Mouse (Mus musculus): ENCODE measurements around the gene Dnttip2. TPM values are rescaled to one million over a fixed set of nuclear protein-coding genes. Genes with fewer than 3 reads are reported as not detected.
A peak's percentile ranks its signal among the peaks of the same experiment; 100 is the strongest.

Gene Dnttip2
- polyA plus RNA-seq (2012) = 9.3 and 10.1 TPM in 2 replicates

DNA sequence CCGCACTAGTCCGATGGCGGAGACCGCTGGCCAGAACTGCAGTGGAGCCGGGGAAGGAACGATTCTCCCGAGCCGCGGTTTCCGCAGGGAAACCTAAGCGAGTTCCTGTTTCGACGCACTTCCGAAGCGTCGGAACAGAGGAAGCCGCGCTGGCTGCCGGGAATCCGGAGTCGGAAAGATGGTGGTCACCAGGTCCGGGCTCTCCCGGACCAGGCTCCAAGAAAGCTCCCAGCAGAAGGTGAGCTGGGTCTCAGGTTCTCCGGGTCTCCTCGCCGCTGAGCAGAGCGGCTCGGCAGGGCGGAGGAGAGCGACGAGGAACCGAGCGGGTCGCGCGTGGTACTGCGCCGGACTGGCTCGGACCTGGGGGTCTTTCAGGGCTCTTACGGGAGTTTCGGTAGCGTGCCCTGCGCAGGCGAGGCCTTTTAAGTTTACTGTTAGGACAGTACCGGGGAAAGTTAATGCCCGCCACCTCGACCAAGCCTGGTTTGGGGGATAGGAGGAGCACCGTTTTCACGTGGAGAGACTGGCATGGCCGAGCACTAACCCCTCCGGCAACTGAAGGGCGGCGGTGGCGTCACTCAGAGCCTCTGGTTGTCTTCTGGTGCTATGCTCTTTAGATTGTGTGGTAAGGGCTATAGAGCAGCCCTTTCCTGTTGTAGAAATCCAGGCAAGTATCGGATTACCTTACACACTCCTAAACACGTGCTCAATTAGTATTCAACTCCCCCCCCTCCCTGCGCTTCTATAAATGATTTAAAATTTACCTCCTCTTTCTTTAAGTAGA, at the start of gene Dnttip2:
Gene Dnttip2, plus strand, starts transcription at position 148 of the 784 bp plus-strand sequence.
- no peak for TF ChIP-seq GATA1 (IDR thresholded peaks at IDR 0.05; ENCODE audit: low read length)

DNA sequence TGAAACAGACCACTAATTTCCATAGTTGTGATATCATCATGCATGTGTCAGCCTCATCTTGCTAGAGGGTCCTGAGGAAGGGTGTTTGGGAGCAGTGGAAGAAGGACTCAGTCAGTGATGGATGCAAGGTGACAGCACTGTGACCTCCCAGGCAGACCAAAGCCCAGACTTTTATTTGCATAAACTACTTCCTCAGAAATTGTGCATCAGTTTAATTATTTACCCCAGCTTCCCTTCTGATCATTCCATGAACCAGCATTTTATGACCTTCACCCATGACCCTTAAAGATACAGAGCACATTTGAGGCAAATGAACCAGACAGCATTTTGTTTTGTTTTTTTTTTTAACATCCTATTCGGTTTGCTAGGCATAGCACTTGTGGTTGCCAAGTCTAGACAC, 38.4 kb upstream of the Dnttip2 start:
- TF ChIP-seq GATA1 (IDR thresholded peaks at IDR 0.05; ENCODE audit: low read length) = no peak

DNA sequence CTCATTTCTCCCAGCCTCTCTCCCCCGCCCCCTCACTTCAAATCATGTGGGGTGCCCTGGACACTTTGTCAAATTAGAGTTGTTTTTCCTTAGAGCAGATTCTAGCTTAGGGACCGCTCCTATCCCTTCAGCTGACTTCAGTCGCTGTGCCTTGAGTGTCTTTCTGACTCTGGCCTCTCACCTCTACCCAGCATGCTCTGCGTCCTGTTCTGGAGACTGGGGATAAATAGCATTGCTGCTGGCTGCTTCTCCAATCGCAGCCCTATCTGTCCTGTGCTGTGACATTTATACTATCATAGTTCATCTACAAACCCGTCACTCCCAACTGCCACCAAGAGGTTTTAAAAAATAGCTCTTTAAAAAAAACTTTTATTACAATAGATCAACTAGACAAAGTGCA, 31.3 kb upstream of the Dnttip2 start:
- TF ChIP-seq GATA1 (IDR thresholded peaks at IDR 0.05; ENCODE audit: low read length) = peak; percentile 24

DNA sequence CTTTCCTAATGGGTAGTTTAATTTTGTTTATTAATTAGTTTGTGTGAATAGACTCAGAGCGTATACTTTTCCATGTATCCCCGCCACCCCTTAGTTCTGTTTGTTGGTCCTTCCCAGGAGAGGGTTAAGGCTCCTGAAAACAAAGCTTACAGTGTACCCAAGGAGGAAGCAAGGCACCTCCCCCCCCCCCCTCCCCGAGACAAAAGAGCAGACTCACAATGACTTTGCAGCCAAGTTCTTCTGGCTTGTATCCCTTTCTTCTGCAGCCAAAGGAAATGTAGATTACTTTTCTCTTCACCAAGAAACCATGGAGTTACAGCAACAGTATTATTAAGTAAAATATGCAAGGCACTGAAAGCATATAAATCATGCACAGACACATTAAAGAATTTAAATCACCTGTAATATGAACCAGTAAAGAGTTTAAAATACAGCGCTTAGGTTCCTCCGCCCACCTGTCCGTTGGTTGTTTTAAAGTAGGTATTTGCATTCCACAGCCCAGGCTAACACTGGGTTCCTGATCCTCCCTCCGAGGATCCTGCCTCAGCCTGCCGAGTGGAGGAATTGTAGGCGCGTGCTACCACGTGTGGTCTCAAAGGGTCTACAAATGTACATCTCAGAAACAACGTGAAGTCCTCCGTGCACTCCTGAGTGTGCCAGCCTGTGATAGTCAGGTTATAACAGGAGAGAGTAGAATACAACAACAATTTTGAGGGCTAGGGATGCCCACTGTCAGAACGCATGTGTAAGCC, 30.6 kb upstream of the Dnttip2 start:
- no peak for TF ChIP-seq GATA1 (IDR thresholded peaks at IDR 0.05; ENCODE audit: low read length)

DNA sequence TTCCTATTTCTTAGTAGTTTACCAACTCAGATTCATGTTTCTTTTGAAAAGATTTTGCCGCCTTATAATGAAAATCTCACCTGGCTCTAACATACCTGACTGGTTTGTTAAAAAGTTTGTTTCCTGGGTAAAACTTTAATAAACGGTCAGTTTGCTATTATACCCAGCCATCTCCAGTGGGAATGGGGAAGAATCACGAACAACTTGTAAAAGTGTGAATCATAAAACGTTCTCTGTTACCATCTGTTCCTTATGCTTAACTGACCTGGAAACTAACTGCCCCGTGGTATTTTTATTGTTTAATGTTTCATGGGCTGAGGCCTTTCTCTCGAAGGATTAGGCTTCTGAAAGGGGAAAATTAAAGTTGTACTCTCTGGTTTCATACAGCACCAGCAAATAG, 29.4 kb upstream of the Dnttip2 start:
- no peak for TF ChIP-seq GATA1 (IDR thresholded peaks at IDR 0.05; ENCODE audit: low read length)

GRCm38 (mm10) chr3:122245215-122245877, 28.8 kb upstream of the Dnttip2 start, which contains the start of gene Gclm:
TSS of gene Gclm (plus strand) at chr3:122245557.
- no peak for TF ChIP-seq GATA1 (IDR thresholded peaks at IDR 0.05; ENCODE audit: low read length)

DNA sequence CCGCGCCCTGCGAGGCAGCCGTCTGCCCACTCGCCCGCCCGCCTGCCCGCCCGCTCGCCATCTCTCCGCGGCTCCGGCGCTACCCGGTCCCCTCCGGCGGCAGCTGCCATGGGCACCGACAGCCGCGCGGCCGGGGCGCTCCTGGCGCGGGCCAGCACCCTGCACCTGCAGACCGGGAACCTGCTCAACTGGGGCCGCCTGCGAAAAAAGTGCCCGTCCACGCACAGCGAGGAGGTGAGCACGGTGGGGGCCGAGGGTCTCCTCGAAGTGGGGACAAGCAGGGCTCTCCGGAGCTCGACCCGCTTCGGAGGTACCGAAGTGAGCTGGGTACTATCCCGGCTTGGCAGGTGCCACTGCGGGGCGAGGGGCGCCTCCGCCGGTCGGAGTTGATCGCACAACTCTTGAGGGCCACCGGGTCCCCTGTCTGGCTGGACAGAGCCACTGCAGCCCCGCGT, 28.3 kb upstream of the Dnttip2 start:
- no peak for TF ChIP-seq GATA1 (IDR thresholded peaks at IDR 0.05; ENCODE audit: low read length)

DNA sequence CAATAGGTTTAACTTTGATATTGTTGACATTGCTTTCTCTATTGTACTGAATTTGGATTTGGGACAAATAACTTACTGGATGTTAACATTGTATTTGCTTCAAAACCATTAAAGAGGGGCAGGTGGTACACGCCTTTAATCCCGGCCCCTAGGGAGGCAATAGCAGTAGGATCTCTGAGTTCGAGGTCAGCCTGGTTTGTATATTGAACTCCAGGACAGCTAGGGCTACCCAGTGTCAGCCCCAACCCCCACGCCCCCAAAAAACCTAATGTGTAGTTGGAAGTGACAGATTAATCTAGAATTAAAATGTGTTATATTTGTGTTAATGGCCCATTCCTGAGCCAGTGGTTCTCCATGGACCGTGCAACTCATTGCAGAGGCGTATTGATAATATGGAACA, 27.8 kb upstream of the Dnttip2 start:
- no peak for TF ChIP-seq GATA1 (IDR thresholded peaks at IDR 0.05; ENCODE audit: low read length)

DNA sequence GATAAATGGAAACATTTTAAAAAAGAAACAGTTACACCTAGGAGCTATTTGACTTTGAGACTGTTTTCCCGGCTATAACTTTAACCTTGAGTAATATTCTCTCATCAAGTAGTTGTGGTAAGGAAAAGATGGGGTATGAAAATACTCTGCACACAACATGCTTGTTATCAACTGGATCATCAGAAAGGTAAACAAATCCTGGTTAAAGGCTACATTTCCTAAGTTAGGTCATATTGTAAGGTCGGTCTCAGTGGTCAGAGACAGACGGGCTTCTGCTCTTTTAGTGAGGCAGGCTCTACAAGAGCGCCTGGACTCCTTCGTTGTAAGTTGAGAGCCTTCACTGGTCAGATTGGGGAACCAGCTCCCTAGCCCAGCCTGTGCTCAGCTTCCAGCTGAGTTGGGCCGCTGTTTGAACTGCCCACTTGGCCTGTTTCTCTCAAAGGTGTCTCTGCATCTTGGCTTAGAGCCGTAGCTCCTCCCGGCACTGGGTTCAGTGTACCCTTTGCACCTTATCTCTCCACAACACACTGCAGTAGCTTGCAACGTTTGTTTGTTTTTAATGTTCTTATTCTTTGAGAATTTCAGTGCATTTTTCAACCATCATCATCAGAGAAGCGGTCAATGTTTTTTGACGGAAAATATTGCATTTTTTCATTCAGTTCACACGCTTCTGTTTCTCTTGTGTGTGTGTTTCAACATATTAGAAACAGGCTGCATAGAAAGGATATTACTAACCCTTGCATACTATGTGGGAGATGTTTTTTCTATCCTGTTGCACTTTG, 27.0 kb upstream of the Dnttip2 start:
- TF ChIP-seq GATA1 (IDR thresholded peaks at IDR 0.05; ENCODE audit: low read length) = peak; percentile 29

GRCm38 (mm10) chr3:122247768-122248100, 26.5 kb upstream of the Dnttip2 start:
- no peak for TF ChIP-seq GATA1 (IDR thresholded peaks at IDR 0.05; ENCODE audit: low read length)

DNA sequence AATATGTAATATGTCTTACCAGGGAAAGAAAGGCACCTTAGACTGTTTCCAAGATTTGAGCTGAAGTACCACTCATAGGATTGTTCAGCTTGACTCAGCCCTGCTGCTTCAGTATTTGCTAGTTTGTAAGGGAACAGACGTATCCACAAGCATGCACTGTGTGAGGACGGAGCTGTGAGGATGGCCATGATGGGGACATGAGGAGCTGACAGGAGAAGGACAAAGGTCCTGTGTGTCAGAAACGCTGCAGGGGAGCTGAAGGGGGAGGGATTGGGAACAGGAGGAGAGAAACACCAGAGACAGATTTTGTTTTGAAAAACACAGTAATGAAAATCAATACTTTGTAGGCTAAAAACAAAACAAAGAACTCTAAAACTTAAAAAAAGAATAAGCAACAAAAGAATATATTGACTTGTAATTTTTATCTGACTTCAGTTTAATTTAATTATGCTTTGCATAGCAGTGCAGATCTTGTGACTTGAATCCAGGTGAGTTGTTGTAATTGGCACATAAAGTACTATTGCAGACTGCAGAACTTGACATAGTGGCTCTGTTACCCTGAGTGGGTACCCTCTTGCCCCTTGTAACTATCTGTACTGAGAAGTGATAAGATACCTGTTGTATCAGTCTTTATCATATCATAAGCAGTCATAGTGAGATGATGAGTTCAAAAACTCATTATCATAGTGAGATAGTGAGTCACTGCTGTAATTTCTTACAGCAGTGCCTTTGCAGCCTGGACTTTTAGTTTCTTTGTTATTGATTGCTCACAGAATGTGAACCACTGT, 21.5 kb upstream of the Dnttip2 start:
- TF ChIP-seq GATA1 (IDR thresholded peaks at IDR 0.05; ENCODE audit: low read length) = no peak

GRCm38 (mm10) chr3:122269986-122270385, 4.2 kb upstream of the Dnttip2 start:
- no peak for TF ChIP-seq GATA1 (IDR thresholded peaks at IDR 0.05; ENCODE audit: low read length)

- TF ChIP-seq GATA1 (IDR thresholded peaks at IDR 0.05; ENCODE audit: low read length) = no peak
Observed at GRCm38 (mm10) chr3:122273407-122274240, 564 bp upstream of the Dnttip2 start.

DNA sequence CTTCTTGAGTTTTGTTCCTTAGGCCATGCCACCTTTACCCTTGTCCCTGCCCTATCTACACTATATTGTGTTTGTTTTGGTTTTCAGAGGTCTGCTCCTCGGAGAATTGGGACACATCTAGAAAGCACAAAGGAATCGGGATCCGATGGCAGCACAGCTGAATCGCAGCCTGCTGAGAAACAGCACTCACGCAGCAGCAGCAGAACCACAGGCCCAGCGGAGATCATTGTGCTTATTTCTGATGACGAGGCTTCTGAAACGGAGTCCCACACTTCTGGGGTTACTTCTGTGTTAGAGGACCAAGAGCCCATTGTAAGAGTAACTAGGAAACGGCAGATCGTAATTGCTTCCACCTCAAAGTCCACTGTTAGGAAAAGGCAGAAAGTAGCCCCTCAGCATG, 923 bp downstream of the Dnttip2 start:
- no peak for TF ChIP-seq GATA1 (IDR thresholded peaks at IDR 0.05; ENCODE audit: low read length)
